Mouse (Mus musculus) layer of hippocampus, adult 9-11 months (tissue): Measurements from ENCODE around the gene Slc7a5.
A peak's percentile ranks its signal among the peaks of the same experiment; 100 is the strongest.

Experiments used
- DNase-seq: peaks from one replicate; pipeline ENCODE4 v3.0.0; 2022

Slc7a5 gene

GRCm38 (mm10) chr8:121847987-121848386, 59.5 kb downstream of the Slc7a5 start:
- DNase-seq = no peak

GRCm38 (mm10) chr8:121847261-121847822, 60.2 kb downstream of the Slc7a5 start:
- no peak for DNase-seq

- no peak for DNase-seq
Observed at GRCm38 (mm10) chr8:121846815-121847214, 60.7 kb downstream of the Slc7a5 start.

GRCm38 (mm10) chr8:121844765-121845164, 62.7 kb downstream of the Slc7a5 start:
- no peak for DNase-seq

GRCm38 (mm10) chr8:121843184-121843733, 64.2 kb downstream of the Slc7a5 start:
- DNase-seq = no peak

GRCm38 (mm10) chr8:121842064-121842955, 65.2 kb downstream of the Slc7a5 start:
- no peak for DNase-seq

- DNase-seq = no peak
Observed at GRCm38 (mm10) chr8:121841242-121841641, 66.3 kb downstream of the Slc7a5 start.

- peak; percentile 52 for DNase-seq
Observed at GRCm38 (mm10) chr8:121832503-121832902, 75.0 kb downstream of the Slc7a5 start.

GRCm38 (mm10) chr8:121832061-121832460, 75.4 kb downstream of the Slc7a5 start:
- DNase-seq = no peak
